Mouse (Mus musculus): ENCODE data around the gene Atp6v0d1. TPM values are rescaled to one million over a fixed set of nuclear protein-coding genes. Genes with fewer than 3 reads are reported as not detected.

Atp6v0d1 gene
- total and polyA plus RNA-seq, 3 experiments: 51.1 to 83.8 TPM; not detected in 1

DNA sequence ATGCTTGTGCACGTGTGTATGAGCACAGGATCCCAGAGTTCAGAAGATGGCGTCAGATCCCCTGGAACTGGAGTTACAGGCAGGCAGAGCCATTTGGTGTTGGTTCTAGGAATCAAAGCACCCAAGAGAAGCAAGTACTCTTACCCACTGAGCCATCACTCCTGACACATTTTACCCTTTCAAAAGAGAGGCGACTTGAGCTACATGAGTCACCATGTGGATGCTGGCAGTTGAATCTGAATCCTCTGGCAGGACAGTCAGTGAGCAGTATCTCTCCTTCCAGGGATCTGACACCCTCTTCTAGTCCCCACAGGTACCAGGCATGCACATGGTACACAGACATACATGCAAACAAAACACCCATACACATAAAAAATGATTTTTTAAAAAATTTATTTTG lies 77.8 kb downstream of the Atp6v0d1 start:
- Histone ChIP-seq H3K79me2 (ENCODE audit: control insufficient read depth, insufficient read depth, low read length, poor library complexity) (no peaks in the 10 kb centered on the region), H3K27ac (ENCODE audit: control insufficient read depth, low read depth, low read length) (no peak overlapping the region), H3K9me3 (replicated peaks; ENCODE audit: insufficient read depth, low read length) (no peaks in the 10 kb centered on the region), H3K4me1 (ENCODE audit: control insufficient read depth in 1 of 2, insufficient read depth in 2 of 2, low read length in 2 of 2) (peaks cover 0 to 6% of the 10 kb centered on the region in 2 experiments; a peak in 2 of 4 replicates), H3K27me3 (ENCODE audit: control insufficient read depth in 1 of 2, insufficient read depth in 2 of 2, low read length in 2 of 2) (no peaks in the 10 kb centered on the region), H3K4me3 (ENCODE audit: control insufficient read depth in 1 of 2, insufficient read depth in 1 of 2, low read depth in 2 of 2, low read length in 2 of 2) (no peak overlapping the region), H3K9ac (ENCODE audit: control insufficient read depth, low read depth, low read length, poor library complexity, severe bottlenecking) (no peak overlapping the region), H3K36me3 (ENCODE audit: control insufficient read depth in 1 of 2, insufficient read depth in 2 of 2, low read length in 2 of 2) (no peaks in the 10 kb centered on the region)
- TF ChIP-seq CTCF (IDR thresholded peaks at IDR 0.05 in 2 of 3, conservative IDR thresholded peaks at IDR 0.05 in 1 of 3; ENCODE audit: control insufficient read depth in 1 of 3, insufficient read depth in 1 of 3, low read depth in 2 of 3, low read length in 3 of 3, poor library complexity in 1 of 3, severe bottlenecking in 1 of 3): no peak
- TF ChIP-seq RAD21 (IDR thresholded peaks at IDR 0.05; ENCODE audit: low read depth, low read length): no peak
- no peak for TF ChIP-seq CHD2 (IDR thresholded peaks at IDR 0.05; ENCODE audit: low read length)
- TF ChIP-seq ZNF384 (IDR thresholded peaks at IDR 0.05; ENCODE audit: low read depth, low read length): no peak
- no peak for TF ChIP-seq ZMIZ1 (IDR thresholded peaks at IDR 0.05; ENCODE audit: low read depth, low read length)
- TF ChIP-seq KAT2A (conservative IDR thresholded peaks at IDR 0.05; ENCODE audit: low read depth, low read length): no peak
- no peak for TF ChIP-seq GABPA (IDR thresholded peaks at IDR 0.05; ENCODE audit: low read depth, low read length)
- no peak for TF ChIP-seq MXI1 (IDR thresholded peaks at IDR 0.05; ENCODE audit: low read depth, low read length)
- TF ChIP-seq MEF2A (IDR thresholded peaks at IDR 0.05; ENCODE audit: extremely low read depth, insufficient replicate concordance, low read depth, low read length, poor library complexity, severe bottlenecking): no peak
- TF ChIP-seq TBP (IDR thresholded peaks at IDR 0.05; ENCODE audit: low read depth, low read length): no peak
- TF ChIP-seq NELFE (IDR thresholded peaks at IDR 0.05; ENCODE audit: low read depth, low read length): no peak
- TF ChIP-seq MAZ (IDR thresholded peaks at IDR 0.05; ENCODE audit: low read depth, low read length): no peak
- TF ChIP-seq USF1 (IDR thresholded peaks at IDR 0.05; ENCODE audit: low read depth, low read length): no peak
- no peak for TF ChIP-seq ETS1 (IDR thresholded peaks at IDR 0.05; ENCODE audit: low read depth, low read length)
- no peak for TF ChIP-seq USF2 (IDR thresholded peaks at IDR 0.05; ENCODE audit: borderline replicate concordance in 1 of 2, insufficient read depth in 1 of 2, low read depth in 1 of 2, low read length in 2 of 2)
- TF ChIP-seq BHLHE40 (IDR thresholded peaks at IDR 0.05; ENCODE audit: borderline replicate concordance, low read depth, low read length): no peak
- no peak for TF ChIP-seq MAX (IDR thresholded peaks at IDR 0.05; ENCODE audit: low read length)
- DNase-seq (ENCODE audit: low read depth, low spot score): no peak

DNA sequence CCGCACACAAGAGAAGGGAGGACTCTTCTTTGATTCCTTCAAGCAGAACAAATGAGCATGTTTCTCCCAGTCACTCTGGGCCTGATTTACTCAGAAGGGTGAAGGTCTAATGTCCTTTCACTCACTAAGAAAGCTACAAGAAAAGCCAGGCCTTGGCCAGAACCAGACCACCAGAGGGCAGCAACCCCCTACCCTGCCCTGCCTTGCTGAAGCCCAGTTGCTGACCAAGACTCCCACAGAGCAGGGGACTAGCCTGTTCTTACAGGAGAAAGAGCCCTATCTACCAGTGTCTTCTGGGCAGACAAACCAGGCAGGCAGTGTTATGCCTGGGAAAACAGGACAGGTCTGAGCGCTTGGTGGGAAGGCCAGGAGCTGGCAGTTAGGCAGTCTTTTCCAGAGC lies 81.5 kb downstream of the Atp6v0d1 start:
- Histone ChIP-seq H3K27ac (ENCODE audit: control insufficient read depth, low read depth, low read length) (no peak overlapping the region), H3K36me3 (ENCODE audit: control insufficient read depth in 1 of 2, insufficient read depth in 2 of 2, low read length in 2 of 2) (no peaks in the 10 kb centered on the region), H3K9ac (ENCODE audit: control insufficient read depth, low read depth, low read length, poor library complexity, severe bottlenecking) (no peak overlapping the region), H3K79me2 (ENCODE audit: control insufficient read depth, insufficient read depth, low read length, poor library complexity) (no peaks in the 10 kb centered on the region), H3K9me3 (replicated peaks; ENCODE audit: insufficient read depth, low read length) (no peaks in the 10 kb centered on the region), H3K4me1 (ENCODE audit: control insufficient read depth in 1 of 2, insufficient read depth in 2 of 2, low read length in 2 of 2) (no peaks in the 10 kb centered on the region), H3K4me3 (ENCODE audit: control insufficient read depth in 1 of 2, insufficient read depth in 1 of 2, low read depth in 2 of 2, low read length in 2 of 2) (no peak overlapping the region), H3K27me3 (ENCODE audit: control insufficient read depth in 1 of 2, insufficient read depth in 2 of 2, low read length in 2 of 2) (no peaks in the 10 kb centered on the region)
- DNase-seq (ENCODE audit: low read depth, low spot score): peak; percentile 39
- TF ChIP-seq GATA1 (IDR thresholded peaks at IDR 0.05; ENCODE audit: low read depth, low read length): no peak
- peak; percentile 56 to 70 (median 62) for TF ChIP-seq CTCF (IDR thresholded peaks at IDR 0.05 in 2 of 3, conservative IDR thresholded peaks at IDR 0.05 in 1 of 3; ENCODE audit: control insufficient read depth in 1 of 3, insufficient read depth in 1 of 3, low read depth in 2 of 3, low read length in 3 of 3, poor library complexity in 1 of 3, severe bottlenecking in 1 of 3)
- TF ChIP-seq POLR2AphosphoS5 (IDR thresholded peaks at IDR 0.05; ENCODE audit: borderline replicate concordance, low read depth, low read length): no peak
- peak; percentile 61 for TF ChIP-seq RAD21 (IDR thresholded peaks at IDR 0.05; ENCODE audit: low read depth, low read length)
- TF ChIP-seq SMC3 (IDR thresholded peaks at IDR 0.05; ENCODE audit: low read depth, low read length): peak; percentile 64
- TF ChIP-seq MAX (IDR thresholded peaks at IDR 0.05; ENCODE audit: low read length): no peak
- no peak for TF ChIP-seq USF2 (IDR thresholded peaks at IDR 0.05; ENCODE audit: borderline replicate concordance in 1 of 2, insufficient read depth in 1 of 2, low read depth in 1 of 2, low read length in 2 of 2)

Measured in MEL (cell line).